Mouse (Mus musculus): ENCODE results near the gene Rhbdf1.
A peak's percentile ranks its signal among the peaks of the same experiment; 100 is the strongest.

Gene Rhbdf1

DNA sequence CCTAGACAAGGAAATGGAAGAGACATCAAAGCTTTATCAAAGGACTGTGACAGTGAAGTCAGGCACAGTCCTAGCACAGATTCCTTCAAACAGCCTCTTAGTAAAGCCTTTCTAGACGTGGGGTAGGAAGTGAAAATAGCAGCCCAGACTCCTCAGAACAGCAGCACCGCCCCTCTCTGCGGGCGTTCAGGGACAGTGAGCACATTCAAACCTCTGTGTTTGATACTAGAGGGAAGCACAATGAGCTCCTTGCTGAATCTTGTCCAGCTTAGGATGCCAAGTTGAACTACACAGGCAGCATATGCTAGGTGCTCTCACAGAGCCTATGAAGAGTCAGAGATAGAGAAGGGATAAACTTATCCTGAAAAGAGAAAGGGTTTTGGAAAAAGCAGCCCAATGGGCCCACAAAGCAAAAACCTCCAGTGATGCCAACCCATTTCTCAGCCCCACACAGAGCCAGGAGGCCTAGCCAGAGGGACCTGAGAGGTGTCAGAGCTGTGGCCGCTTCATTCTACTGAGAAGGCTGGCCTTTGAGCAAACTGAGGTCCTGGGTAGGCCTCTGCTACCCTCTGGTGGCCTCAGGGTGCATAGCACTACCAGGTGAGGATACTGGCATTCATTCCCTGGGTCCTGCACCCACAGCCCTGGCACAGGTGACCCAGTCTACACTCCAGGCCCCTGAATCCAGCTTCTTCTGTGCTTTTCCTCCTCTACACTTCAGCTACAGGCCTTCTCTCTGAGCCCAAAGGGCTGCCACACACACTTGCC lies 16.2 kb upstream of the Rhbdf1 start:
- DNase-seq = peak; percentile 84

GRCm38 (mm10) chr11:32237411-32237795 lies 15.3 kb upstream of the Rhbdf1 start:
- DNase-seq = no peak

DNA sequence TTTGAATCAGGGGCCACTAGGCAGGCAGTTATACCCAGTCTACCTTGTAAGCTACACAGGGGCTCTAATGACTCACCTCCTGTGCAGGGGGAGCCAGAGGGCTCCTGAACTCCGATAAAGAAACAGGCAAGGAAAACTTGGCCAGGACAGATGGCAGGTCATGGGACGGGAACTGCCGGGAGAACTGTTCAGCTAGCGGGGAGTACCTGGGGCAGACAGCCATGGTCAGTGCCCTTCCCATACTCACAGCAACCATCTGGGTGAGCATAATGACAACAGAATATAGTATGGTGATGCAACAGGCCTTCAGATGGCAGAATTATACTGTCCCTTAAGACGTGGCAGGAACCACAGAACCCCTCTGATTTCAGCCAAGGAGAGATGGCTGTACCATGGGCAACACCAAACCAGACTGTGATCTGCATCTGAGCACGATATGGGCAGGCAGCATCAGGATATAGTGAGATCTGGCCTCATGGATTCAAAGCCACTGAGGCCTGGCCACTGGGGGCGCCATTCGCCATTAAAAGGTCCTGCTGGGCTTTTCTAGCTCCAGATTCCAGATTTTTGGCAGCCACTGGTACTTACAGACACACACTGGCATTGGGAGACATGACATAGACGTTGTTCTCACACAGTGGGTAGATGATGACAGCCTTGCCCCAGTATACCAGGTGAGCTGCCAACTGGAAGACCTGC lies 14.8 kb upstream of the Rhbdf1 start:
- DNase-seq = peak; percentile 78

DNA sequence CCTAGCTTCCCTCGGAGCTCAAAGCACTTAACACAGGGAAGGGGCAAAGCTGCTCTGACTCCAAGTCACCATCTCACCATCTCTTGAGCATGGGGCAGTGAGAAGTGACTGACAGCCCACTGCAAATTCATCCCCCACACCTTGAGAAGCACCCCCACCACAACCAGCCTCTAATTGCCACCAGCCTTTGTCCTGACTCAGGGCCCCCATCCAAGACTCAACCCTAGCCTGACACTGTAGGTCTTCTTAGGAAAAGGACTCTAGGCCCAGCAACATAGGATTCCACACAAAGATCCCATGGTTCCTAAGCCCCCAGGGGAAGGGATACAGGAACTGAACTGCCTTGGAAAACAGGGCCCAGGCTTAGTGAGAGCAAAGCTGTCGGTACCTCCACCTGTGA lies 14.0 kb upstream of the Rhbdf1 start:
- peak; percentile 52 for DNase-seq

DNA sequence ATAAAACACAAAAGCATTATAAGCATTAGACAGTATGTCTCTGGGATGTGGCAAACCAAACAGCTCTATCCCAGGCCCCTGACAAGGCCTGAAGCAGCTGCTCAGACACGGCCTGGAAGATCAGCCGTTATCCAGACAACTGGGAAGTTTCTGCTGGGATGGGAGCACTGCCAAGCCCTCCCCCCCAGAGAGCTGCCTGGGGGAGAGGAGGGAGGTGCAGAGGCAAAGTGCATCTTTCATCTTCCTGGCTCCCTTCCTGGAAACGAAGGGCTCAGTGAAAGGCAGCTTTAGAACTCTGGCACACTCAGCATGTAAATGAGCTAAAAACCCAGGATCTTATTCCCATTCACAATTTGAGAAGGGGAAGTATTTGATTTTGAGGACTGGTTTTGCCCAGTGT lies 13.5 kb upstream of the Rhbdf1 start:
- peak; percentile 73 for DNase-seq

GRCm38 (mm10) chr11:32234816-32235485 lies 12.9 kb upstream of the Rhbdf1 start:
- DNase-seq = peak; percentile 36

- peak; percentile 69 for DNase-seq
Observed at GRCm38 (mm10) chr11:32233895-32234294, 11.8 kb upstream of the Rhbdf1 start.

GRCm38 (mm10) chr11:32232848-32233247 lies 10.7 kb upstream of the Rhbdf1 start:
- peak; percentile 57 for DNase-seq

GRCm38 (mm10) chr11:32231125-32231524 lies 9.0 kb upstream of the Rhbdf1 start:
- DNase-seq = peak; percentile 12

- peak; percentile 69 for DNase-seq
Observed at GRCm38 (mm10) chr11:32230220-32230619, 8.1 kb upstream of the Rhbdf1 start.

DNA sequence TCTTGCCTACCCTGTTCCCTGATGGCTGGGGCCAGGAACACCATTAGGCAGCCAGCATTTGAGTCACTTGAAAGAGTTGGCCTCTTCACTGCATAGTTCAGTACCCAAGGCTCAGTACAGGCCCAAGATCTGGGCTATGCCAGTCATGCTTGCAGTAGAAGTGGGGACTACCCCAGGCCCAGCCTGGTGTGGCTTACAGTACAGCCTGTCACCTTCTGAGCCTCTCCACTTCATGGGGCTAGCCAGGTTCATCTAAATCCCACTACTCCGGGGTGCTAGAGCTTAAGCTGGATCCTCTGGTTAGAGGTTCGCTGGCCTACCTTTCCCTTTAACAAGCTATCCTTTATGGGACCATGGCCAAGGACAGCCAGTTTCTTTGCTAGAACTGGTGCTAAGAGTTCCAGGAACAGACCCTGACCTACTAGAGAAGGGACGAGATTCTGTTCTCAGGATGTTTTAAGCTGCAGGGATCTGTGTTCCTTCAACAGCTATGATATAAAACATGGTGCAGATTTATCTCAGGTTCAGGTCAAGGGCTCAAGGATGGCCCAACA lies 6.3 kb upstream of the Rhbdf1 start:
- DNase-seq = no peak

GRCm38 (mm10) chr11:32227555-32227954 lies 5.5 kb upstream of the Rhbdf1 start:
- peak; percentile 51 for DNase-seq

- DNase-seq = peak; percentile 78
Observed at GRCm38 (mm10) chr11:32227041-32227440, 4.9 kb upstream of the Rhbdf1 start.

DNA sequence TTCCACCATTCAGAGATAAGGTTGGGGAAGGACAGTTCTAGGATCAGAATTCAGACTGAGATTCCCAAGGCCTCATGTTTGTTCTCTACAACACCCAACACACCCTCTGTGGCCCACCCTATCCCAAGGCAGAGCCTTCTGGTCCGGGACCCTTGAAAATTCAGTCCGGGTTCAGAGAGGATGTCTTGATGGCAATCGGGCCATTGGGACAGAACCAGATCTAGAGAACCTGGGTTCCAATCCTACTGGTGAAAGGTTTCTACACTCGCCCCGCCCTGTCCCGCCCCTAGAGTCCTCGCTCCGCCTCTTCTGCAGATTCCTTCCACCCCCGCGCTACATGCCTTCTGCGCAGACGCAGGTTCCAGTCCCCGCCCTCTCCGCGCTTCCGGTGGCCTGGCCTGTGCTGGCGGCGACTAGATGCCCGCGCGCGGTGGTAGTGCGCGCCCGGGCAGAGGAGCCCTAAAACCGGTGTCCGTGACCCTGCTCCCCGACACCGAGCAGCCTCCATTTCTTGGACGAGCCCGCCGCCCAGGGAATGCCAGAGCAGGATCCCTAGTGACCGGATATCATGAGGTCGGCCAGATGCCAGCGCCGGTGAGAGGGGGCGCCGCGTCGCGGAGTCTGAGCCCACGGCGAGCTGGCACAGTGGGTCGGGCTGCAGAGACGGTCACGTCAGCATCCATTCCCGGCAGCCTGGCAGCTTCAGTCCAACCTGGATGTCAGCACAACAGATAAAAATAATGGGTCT lies 4.2 kb upstream of the Rhbdf1 start, which contains the start of gene Mpg:
Gene Mpg, plus strand, starts transcription at position 382 of the 748 bp plus-strand sequence.
- DNase-seq = peak; percentile 92

DNA sequence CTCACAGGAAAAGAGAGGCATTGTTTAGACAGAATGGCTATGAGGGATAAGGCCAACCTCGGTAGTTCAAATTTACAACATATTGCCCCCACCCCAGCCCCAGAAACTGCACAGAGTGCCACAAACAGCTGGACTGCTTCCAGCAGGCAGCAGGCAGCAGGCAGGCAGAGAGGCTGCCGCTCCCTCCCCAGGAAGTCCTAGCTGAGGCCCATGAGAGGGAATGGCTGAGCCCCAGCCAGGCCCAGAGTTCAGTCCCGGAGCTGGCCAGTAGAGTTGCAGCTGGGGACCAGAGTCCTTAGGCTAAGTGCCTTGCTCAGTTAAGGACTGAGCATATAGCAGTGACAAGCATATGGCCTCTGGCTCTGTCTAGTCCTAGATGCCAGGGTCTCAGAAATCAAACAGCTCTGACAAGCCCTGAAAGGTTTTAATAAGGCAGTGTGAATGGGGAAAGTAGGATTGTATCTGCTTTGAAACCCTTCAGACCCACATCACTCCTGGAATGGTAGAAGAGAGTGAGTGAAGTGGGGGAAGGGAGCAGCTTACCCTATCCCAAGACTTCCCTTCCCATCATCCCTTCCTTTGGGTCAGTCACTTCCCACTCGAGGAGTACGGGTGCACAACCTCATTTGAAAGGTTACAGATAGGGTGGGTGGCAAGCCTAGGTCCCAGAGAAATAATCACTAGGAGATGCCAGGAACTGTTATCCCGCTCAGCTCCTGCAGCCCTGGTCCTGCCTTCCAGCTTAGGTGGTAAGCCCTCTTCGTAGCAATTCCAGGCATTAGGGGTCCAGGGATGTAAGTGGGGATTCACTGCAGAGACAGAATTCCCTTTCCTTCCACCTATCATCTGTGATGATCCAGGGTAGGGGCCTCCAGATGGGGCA lies 3.4 kb upstream of the Rhbdf1 start:
- peak; percentile 66 for DNase-seq

- DNase-seq = peak; percentile 67
Observed at GRCm38 (mm10) chr11:32224468-32225139, 2.5 kb upstream of the Rhbdf1 start.

GRCm38 (mm10) chr11:32223297-32223967 lies 1.3 kb upstream of the Rhbdf1 start:
- peak; percentile 40 for DNase-seq

DNA sequence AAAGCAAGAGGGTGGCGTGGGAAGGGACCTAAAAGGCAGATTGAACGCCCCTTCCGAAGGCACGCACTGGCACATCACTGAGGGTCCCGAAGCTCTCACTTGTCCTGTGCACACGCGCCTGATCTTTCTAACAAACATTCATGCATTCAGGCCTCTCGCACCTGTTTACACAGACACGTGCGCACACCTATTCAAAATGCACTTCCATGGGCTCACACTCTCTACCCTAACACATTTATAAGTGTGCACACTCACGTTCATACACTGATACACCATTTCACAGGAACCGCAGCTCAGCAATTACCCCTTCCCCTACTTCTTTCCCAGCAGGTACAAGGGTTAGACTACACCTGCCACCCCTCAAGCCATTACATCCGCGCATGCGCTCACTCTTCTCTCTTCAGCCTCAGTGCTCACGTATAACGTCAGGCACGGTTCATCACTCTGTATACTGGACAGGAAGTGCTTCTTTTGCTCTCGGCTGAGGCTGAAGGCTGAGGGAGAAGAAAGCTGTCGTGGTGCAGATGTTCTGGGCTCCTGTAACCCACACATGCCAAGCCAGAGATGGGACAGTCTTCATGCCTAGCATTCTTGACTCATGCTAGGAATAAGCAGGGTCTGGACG lies 582 bp upstream of the Rhbdf1 start:
- DNase-seq = peak; percentile 57

DNA sequence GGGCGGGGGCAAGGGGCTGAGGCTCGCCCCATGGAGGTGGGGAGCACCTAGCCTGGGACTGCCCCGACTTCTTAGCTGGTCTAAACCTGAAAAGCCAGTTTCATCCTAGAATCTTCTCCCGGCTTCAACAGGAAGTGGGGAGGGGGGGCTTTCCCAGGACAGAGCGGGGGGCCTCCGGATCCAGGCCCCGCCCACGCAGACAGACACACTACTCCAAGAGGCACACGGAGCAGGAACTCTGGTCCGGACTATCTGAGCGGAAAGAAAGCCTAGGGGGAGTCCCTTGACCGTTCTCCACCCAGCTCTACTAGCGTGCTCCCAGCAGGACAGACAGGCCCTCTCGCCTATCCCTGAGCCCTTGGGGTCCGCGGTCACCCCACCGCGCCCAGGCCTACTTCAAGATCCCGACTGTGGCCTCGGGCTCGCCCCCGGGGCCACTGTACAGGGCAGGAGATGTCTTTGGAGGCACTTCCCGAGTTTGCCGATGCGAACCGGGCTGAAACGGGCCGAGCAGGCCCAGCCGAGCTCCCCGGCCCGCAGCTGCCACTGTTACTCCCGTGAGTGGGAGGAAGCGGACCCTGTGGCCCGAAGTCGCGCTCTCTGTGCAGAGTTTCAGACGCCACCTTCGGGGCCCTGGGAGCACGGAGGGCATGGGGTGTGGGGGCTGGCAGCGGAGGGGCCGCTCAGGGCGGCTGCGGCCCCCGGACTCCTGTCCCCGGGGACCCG lies 712 bp downstream of the Rhbdf1 start:
- peak; percentile 63 for DNase-seq

All from cerebellum, adult 9-11 months (tissue).